Mouse (Mus musculus): ENCODE data around the gene 1810010D01Rik.

Gene 1810010D01Rik

DNA sequence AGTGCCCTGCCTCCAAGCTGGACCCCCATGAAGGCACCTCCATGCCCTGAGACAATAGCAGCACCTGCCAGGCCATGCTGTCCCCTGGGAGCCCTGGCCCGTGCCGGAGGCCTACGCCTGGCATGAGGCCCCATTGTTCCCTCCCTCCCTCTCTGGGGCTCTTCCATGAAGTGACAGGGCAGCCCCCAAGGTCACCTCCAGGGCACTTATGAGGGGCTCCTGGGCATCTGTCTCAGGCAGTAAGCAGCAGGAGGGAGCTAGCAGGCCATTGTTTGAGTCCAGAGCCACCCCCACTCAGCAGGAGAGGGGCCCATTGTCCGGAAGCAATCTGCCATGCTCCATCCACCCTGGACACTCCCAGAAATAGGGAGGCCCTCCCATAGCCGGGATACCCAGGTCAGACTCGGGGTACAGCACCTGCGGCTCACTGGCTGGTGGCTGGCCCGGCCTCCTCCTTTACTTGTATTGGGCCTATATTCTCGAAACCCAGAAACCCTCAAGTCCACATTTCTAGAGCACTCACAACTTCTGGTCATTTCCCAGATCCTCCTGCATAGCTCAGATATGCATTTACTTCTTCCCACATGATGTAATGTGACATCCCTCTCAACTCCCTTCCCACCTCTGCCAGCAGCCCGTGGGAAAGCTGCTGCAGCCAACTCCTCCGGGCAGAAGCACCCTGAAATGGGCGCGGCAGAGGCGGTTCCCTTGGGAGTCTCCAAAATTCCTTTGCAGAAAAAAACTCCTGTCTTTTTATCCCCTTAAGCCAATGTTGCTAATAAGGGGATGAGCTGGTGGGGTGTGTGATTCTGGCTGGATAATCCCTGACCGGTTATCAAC lies 30.9 kb downstream of the 1810010D01Rik start:
- WGBS: 67% methylated on average over 15 of the region's 15 CpGs

DNA sequence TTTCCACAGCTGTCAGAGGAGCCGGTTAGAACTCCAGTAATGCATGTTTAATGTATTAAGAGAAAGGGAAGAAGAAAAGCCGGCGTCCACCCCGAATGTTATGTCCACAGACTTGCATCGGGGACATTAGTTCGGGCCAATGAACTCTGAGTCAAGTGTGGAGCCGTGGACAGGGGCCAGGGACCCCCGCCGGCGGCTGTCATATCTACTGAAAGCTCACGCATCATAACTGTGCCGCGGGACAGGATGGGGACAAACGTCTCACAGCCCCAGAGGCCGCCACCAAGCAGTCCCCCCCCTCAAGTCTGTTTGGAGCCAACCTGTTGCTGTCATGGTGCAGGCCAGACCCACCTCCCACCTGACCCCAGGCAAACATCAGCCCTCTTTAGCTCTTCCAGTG lies 34.4 kb downstream of the 1810010D01Rik start:
- WGBS: 72% methylated on average over 15 of the region's 15 CpGs

- WGBS: 40% methylated on average over 12 of the region's 12 CpGs
Observed at GRCm38 (mm10) chr7:145173116-145173515, 34.8 kb downstream of the 1810010D01Rik start.

- 39% methylated on average over 3 of the region's 3 CpGs for WGBS
Observed at GRCm38 (mm10) chr7:145169703-145170102, 38.2 kb downstream of the 1810010D01Rik start.

- 74% methylated on average over 13 of the region's 13 CpGs for WGBS
Observed at GRCm38 (mm10) chr7:145159283-145160240, 48.4 kb downstream of the 1810010D01Rik start.

All from cerebral cortex, adult 2 months (tissue).